Mouse (Mus musculus) stomach, embryonic 14.5 days (tissue): ENCODE measurements at regions not wholly inside any gene's neighbourhood (a gene's known extent, or its start where the extent isn't known, plus 50 kb on each side); places are given as distances from the start of the nearest gene placed in this dataset.

Experiments used
- ATAC-seq: fragments of 200-750 bp; cut with Nextera tagmentation; 2 replicates; pipeline ENCODE4 v1.8.0; 2017; ENCODE audit warnings: low read depth, moderate TSS enrichment; ENCODE audit not compliant: insufficient number of reproducible peaks, insufficient read depth, low FRiP score
- H3K27ac ChIP-seq: fragments of 300-500 bp; sonication (generic); 2 replicates; pipeline ENCODE4 v1.5.1; 2014; ENCODE audit warnings: mild to moderate bottlenecking, low read length, moderate library complexity, mixed read lengths
- H3K27me3 ChIP-seq: fragments of 300-500 bp; sonication (generic); 2 replicates; pipeline ENCODE4 v1.6.1; 2014; ENCODE audit warnings: low read length, control low read depth, mixed read lengths; ENCODE audit not compliant: control insufficient read depth, insufficient read depth
- H3K36me3 ChIP-seq: fragments of 300-500 bp; sonication (generic); 2 replicates; pipeline ENCODE4 v1.6.1; 2014; ENCODE audit warnings: mild to moderate bottlenecking, control low read depth, low read length, moderate library complexity, mixed read lengths; ENCODE audit not compliant: control insufficient read depth, insufficient read depth
- H3K4me1 ChIP-seq: fragments of 300-500 bp; sonication (generic); 2 replicates; pipeline ENCODE4 v1.6.1; 2014; ENCODE audit warnings: low read length, control low read depth, mixed read lengths; ENCODE audit not compliant: control insufficient read depth, insufficient read depth
- H3K4me2 ChIP-seq: fragments of 300-500 bp; sonication (generic); replicated peaks from 2 replicates; pipeline ENCODE4 v1.6.1; 2014; ENCODE audit warnings: low read depth, low read length, control low read depth
- H3K4me3 ChIP-seq: fragments of 300-500 bp; sonication (generic); 2 replicates; pipeline ENCODE4 v1.5.1; 2014; ENCODE audit warnings: low read depth, low read length, control low read depth
- H3K9ac ChIP-seq: fragments of 300-500 bp; sonication (generic); replicated peaks from 2 replicates; pipeline ENCODE4 v1.6.1; 2014; ENCODE audit warnings: low read depth, mild to moderate bottlenecking, control low read depth, low read length, moderate library complexity, mixed read lengths
- H3K9me3 ChIP-seq: fragments of 300-500 bp; sonication (generic); 2 replicates; pipeline ENCODE4 v1.6.1; 2016; ENCODE audit warnings: low read depth, low read length, control low read depth; ENCODE audit not compliant: control insufficient read depth
- WGBS: fragments of 180-500 bp; shearing (Covaris S2); extraction: QIAGEN DNeasy Blood & Tissue Kit; methylation state at CpG from one replicate; pipeline ENCODE4 v1.1.7; 2014; 5-methylcytosine and 5-hydroxymethylcytosine counted together

DNA sequence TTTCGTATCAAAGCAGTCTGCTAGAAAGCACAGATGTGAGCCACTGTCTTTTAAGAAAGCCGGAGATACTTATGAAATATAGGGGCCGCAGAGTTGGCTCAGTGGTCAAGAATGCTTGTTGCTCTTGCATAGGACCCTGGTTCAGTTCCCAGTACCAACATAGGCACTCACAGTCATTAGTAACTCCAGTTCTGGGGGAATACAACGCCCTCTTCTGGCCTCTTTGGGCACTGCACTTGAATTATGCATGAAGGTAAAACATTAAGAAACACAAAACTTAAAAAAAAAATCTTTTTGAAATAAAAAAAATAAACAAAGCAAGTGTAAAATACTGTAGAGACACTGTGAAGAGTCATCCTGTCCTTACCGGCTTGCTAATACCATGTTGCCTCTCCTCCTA is 94.7 kb upstream of the Irf2bp2 start:
- no peak overlapping the region for H3K9ac ChIP-seq
- 0 out of 2 replicates have a peak, but pooled peaks cover 3% of the 10 kb centered on the region for H3K4me1 ChIP-seq
- WGBS: 74% methylated on average over 5 of the region's 5 CpGs
- H3K4me2 ChIP-seq: no peak overlapping the region
- H3K9me3 ChIP-seq: no peaks in the 10 kb centered on the region
- ATAC-seq: no peak
- no peaks in the 10 kb centered on the region for H3K27me3 ChIP-seq
- H3K27ac ChIP-seq: no peak overlapping the region
- H3K36me3 ChIP-seq: no peaks in the 10 kb centered on the region
- no peak overlapping the region for H3K4me3 ChIP-seq

DNA sequence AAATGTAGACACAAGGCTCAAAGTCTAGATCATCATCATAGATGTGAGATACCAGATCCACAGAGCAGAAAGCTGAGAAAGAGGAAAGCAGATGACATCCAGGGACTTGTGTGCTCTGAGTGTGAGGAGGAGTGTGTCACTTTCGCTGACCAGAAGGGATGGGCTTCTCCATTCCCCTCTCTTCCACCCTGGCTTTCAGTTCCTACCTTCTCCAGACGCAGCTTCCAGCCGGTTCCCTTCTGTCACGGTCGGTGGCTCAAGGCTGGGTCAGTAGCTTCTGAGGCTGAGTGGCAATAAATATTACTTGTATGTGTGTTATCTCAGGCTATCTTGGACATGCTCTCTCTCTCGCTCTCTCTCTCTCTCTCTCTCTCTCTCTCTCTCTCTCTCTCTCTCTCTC is 94.2 kb upstream of the Irf2bp2 start:
- ATAC-seq: no peak
- H3K27me3 ChIP-seq: no peaks in the 10 kb centered on the region
- H3K4me3 ChIP-seq: no peak overlapping the region
- H3K9me3 ChIP-seq: no peaks in the 10 kb centered on the region
- no peaks in the 10 kb centered on the region for H3K36me3 ChIP-seq
- 0 out of 2 replicates have a peak, but pooled peaks cover 3% of the 10 kb centered on the region for H3K4me1 ChIP-seq
- H3K9ac ChIP-seq: no peak overlapping the region
- H3K27ac ChIP-seq: no peak overlapping the region
- 77% methylated on average over 6 of the region's 6 CpGs for WGBS
- H3K4me2 ChIP-seq: no peak overlapping the region

- no peak for ATAC-seq
- WGBS: 82% methylated on average over 4 of the region's 4 CpGs
- Histone ChIP-seq H3K4me1 (0 out of 2 replicates have a peak, but pooled peaks cover 3% of the 10 kb centered on the region), H3K9me3 (no peaks in the 10 kb centered on the region), H3K27ac (no peak overlapping the region), H3K4me3 (no peak overlapping the region), H3K4me2 (no peak overlapping the region), H3K36me3 (no peaks in the 10 kb centered on the region), H3K9ac (no peak overlapping the region), H3K27me3 (no peaks in the 10 kb centered on the region)
Measured at GRCm38 (mm10) chr8:126686827-126687226, 93.0 kb upstream of the Irf2bp2 start.

GRCm38 (mm10) chr8:126685365-126685764 is 91.6 kb upstream of the Irf2bp2 start:
- no peak for ATAC-seq
- 72% methylated on average over 6 of the region's 6 CpGs for WGBS
- no peaks in the 10 kb centered on the region for H3K27me3 ChIP-seq
- no peaks in the 10 kb centered on the region for H3K36me3 ChIP-seq
- H3K4me1 ChIP-seq: 0 out of 2 replicates have a peak, but pooled peaks cover 3% of the 10 kb centered on the region
- H3K4me2 ChIP-seq: no peak overlapping the region
- no peak overlapping the region for H3K4me3 ChIP-seq
- H3K9ac ChIP-seq: no peak overlapping the region
- no peak overlapping the region for H3K27ac ChIP-seq
- no peaks in the 10 kb centered on the region for H3K9me3 ChIP-seq

DNA sequence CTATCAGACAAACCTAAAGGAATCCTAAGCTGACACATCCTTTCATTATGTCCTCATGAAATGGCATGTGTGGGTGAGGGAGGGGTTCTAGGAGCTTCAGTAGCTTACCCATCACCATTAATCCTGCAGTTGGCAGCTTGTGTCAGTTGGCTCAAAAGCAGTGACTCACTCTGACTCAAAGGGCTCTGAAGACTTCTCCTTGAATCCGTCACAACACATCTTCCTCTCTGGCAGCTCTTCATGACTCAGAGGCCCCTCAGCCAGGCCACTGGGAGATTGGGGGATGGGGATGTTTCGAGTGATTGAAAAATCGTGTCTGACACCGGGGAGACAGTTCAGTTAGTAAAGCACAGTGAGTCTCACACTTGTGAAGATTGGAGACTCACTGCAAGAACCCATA is 90.2 kb upstream of the Irf2bp2 start:
- Histone ChIP-seq H3K36me3 (no peaks in the 10 kb centered on the region), H3K4me2 (no peak overlapping the region), H3K9ac (no peak overlapping the region), H3K27me3 (no peaks in the 10 kb centered on the region), H3K4me1 (0 out of 2 replicates have a peak, but pooled peaks cover 3% of the 10 kb centered on the region), H3K9me3 (no peaks in the 10 kb centered on the region), H3K27ac (no peak overlapping the region), H3K4me3 (no peak overlapping the region)
- no peak for ATAC-seq
- WGBS: 62% methylated on average over 4 of the region's 4 CpGs

- 85% methylated on average over 2 of the region's 2 CpGs for WGBS
- ATAC-seq: no peak
- Histone ChIP-seq H3K9ac (no peak overlapping the region), H3K4me3 (no peak overlapping the region), H3K9me3 (no peaks in the 10 kb centered on the region), H3K27me3 (no peaks in the 10 kb centered on the region), H3K27ac (no peak overlapping the region), H3K36me3 (no peaks in the 10 kb centered on the region), H3K4me2 (no peak overlapping the region), H3K4me1 (0 out of 2 replicates have a peak, but pooled peaks cover 3% of the 10 kb centered on the region)
Measured at GRCm38 (mm10) chr8:126683555-126683947, 89.8 kb upstream of the Irf2bp2 start.

DNA sequence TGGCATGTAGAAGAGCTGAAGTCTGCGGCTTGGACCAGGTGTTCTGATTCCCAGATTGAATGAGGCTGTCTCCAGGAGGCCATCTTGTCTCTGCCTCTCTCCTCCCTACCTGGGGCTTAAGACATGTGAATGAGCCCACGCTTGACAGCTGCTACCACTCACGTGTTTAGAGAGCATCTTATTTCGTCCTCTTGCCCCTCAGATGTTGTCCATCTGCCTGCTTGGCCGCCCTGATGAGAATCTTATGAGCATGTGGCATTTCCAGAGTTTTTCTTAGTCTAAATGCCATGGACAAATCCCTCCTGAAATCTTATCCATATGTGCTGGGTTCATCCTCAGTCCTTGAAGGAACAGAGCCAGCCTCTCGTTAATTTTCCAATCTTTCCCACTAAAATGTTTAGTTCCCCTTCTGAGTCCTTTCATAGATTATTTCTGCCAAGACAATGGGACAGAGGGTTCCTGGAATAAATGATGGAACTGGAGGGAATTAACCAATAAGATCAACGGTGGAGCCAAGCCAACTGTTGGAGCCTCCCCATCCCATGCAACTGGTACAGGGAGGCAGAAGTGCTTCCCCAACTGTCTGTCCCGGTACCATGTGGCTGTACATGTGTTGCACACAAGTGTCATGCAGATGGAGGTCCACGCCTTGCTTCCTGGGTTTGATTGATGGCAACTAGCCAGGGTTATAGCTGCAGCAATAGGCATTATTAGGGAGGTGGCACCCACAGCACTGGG is 89.2 kb upstream of the Irf2bp2 start:
- H3K9ac ChIP-seq: no peak overlapping the region
- H3K4me1 ChIP-seq: 0 out of 2 replicates have a peak, but pooled peaks cover 3% of the 10 kb centered on the region
- H3K4me3 ChIP-seq: no peak overlapping the region
- H3K4me2 ChIP-seq: no peak overlapping the region
- WGBS: 81% methylated on average over 9 of the region's 9 CpGs
- H3K27me3 ChIP-seq: no peaks in the 10 kb centered on the region
- H3K9me3 ChIP-seq: no peaks in the 10 kb centered on the region
- no peaks in the 10 kb centered on the region for H3K36me3 ChIP-seq
- H3K27ac ChIP-seq: no peak overlapping the region
- ATAC-seq: no peak

- H3K27me3 ChIP-seq: no peaks in the 10 kb centered on the region
- H3K4me1 ChIP-seq: 0 out of 2 replicates have a peak, but pooled peaks cover 3% of the 10 kb centered on the region
- H3K4me3 ChIP-seq: no peak overlapping the region
- ATAC-seq: no peak
- no peaks in the 10 kb centered on the region for H3K9me3 ChIP-seq
- H3K27ac ChIP-seq: no peak overlapping the region
- no peak overlapping the region for H3K4me2 ChIP-seq
- no peaks in the 10 kb centered on the region for H3K36me3 ChIP-seq
- WGBS: 74% methylated on average over 6 of the region's 6 CpGs
- no peak overlapping the region for H3K9ac ChIP-seq
Measured at GRCm38 (mm10) chr8:126681948-126682651, 88.3 kb upstream of the Irf2bp2 start.
